Mouse (Mus musculus) cortical plate, adult 2 months (tissue): ENCODE data around the gene Rab8a.

ENCODE experiments used
- CTCF ChIP-seq: fragments of 200-500 bp; IDR thresholded peaks from 2 replicates; pipeline ENCODE4 v1.5.1; 2011; ENCODE audit warnings: mild to moderate bottlenecking, control low read depth, low read length; ENCODE audit not compliant: insufficient read depth; ENCODE audit errors: extremely low read depth
- POLR2A ChIP-seq: fragments of 200-500 bp; IDR thresholded peaks from 2 replicates; pipeline ENCODE4 v1.6.1; 2011; ENCODE audit warnings: mild to moderate bottlenecking, low read length, control low read depth; ENCODE audit not compliant: insufficient read depth; ENCODE audit errors: extremely low read depth

GRCm38 (mm10) chr8:72137431-72137830 is 23.6 kb upstream of the Rab8a start:
- no peak for TF ChIP-seq POLR2A
- TF ChIP-seq CTCF = no peak
